Mouse (Mus musculus): ENCODE results near the gene Klhl11.

The Klhl11 gene

DNA sequence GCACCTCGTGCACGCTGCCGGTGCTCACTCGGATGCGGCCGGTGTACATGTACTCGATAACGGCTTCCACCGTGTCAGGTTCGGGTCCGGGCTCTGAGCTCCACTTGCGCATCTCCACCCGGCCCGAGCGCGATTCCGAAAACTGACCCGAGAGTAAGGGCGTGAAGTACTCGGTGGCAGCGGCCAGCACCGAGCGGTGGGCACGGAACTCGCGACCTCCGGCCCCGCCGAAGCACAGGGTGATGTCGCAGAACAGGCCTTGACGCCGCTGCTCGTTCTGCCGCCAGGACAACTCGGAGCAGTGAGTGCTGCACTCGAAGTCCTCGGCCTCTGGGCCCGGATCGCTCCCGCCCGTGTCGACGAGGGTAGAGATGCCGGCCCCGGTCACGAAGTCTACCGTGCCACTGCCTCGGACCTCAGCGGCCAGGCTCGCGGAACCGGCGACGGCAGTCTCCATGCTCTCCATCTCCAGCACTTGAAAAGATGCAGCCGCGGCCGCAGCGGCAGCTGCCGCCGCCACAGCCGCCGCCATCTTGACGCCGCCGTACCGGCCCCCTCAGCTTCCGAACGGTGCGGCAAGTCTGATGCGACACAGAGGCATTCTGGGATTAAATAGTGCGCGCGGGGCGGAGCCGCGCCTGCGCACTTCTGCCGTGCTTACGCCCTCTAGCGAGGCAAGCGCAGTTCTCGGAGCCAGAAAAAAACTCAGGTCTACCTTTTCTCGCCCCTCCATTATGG lies at the start of gene Klhl11:
Gene Klhl11, minus strand, starts transcription at position 545 of the 738 bp plus-strand sequence.
- peak; percentile 93 to 97 for DNase-seq (ENCODE audit: inconsistent age in 2 of 2, low spot score in 1 of 2)

DNA sequence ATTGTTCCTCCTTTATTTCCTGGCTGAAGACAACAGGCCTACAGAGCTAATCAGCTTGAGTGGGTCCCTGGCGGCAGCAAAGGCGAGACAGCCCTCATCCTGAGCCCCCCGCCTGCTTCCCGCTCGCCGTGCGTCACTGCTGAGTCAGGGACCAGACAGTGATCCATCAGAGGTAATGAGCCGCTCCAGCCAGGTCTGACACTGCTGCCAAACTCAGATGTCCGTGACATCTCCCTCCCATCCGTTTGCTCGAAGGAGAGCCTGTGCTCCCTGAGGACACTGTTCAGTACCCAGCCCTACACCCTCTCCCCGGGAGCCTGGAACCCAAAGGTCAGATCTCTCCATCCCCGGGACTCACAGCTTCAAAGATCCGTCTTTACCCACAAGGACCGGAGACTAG lies 48.3 kb upstream of the Klhl11 start:
- DNase-seq (ENCODE audit: inconsistent age in 2 of 2, low spot score in 1 of 2) = peak; percentile 93 to 95

- DNase-seq (ENCODE audit: inconsistent age in 2 of 2, low spot score in 1 of 2) = peak in 1 of 2 experiments; percentile 65
These were observed 46.6 kb upstream of the Klhl11 start for GRCm38 (mm10) chr11:100519188-100519587.

- peak in 1 of 2 experiments; percentile 77 for DNase-seq (ENCODE audit: inconsistent age in 2 of 2, low spot score in 1 of 2)
These were observed 45.6 kb upstream of the Klhl11 start for GRCm38 (mm10) chr11:100518188-100518591.

GRCm38 (mm10) chr11:100516291-100516690 lies 43.8 kb upstream of the Klhl11 start:
- peak; percentile 74 to 92 for DNase-seq (ENCODE audit: inconsistent age in 2 of 2, low spot score in 1 of 2)

DNA sequence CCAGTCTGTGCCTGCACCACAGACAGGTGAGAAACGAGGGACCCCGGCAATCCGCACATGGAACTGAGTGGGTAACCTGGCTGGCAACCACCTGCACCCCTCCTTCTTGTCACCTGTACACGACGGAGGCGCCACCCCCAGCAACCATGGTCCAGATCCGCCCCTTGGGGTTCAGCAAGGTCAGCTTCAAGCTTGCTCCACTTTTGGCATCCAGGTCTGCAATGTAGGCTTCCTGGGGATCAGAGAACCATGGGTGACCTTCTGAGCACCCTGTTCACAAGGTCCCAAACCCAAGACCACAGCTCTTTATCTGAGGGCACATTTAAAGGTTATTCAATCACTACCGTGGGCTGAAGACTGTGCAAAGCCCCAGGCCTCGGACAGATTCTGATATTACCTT lies 43.2 kb upstream of the Klhl11 start:
- peak in 1 of 2 experiments; percentile 81 for DNase-seq (ENCODE audit: inconsistent age in 2 of 2, low spot score in 1 of 2)

GRCm38 (mm10) chr11:100515061-100515460 lies 42.5 kb upstream of the Klhl11 start:
- peak; percentile 87 to 94 for DNase-seq (ENCODE audit: inconsistent age in 2 of 2, low spot score in 1 of 2)

DNA sequence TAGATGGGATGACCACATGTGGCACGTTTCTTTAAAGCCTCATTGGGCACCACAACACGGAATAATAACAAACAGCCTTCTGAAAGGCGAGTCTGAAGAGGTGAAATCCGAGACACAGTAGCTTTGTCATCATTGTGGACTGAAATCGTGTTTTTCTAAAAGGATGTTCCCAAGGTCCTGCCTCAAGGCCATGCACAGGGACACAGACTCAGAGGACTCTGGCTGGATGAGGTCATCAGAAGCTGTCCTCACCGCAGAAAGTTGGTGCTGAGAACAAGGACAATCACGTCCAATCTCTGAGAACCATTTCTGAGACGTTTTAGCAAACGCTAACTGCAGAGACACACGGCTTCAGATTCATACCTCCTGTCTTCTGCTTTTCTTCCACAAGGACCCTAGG lies 41.2 kb upstream of the Klhl11 start:
- peak; percentile 87 to 92 for DNase-seq (ENCODE audit: inconsistent age in 2 of 2, low spot score in 1 of 2)

DNA sequence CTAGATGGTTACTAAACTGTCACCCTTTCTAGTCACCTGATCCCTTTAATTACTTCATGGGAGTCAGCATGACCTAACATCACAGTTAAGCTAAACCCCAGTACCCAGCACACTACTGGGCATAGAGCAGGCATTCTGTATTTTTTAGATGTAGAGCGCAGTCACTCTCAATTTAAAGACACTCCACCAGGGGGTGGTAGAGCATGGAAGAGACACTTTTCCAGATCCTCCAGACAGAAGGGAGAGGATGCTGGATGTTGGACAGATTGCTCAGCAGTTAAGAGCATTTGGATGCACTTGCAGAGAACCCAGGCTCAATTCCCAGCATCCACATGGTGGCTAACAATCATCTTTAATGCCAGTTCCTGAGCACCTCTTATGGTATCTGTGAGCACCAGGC lies 39.8 kb upstream of the Klhl11 start:
- DNase-seq (ENCODE audit: inconsistent age in 2 of 2, low spot score in 1 of 2) = peak in 1 of 2 experiments; percentile 82

- DNase-seq (ENCODE audit: inconsistent age in 2 of 2, low spot score in 1 of 2) = no peak
These were observed 38.0 kb upstream of the Klhl11 start for GRCm38 (mm10) chr11:100510556-100510955.

- no peak for DNase-seq (ENCODE audit: inconsistent age in 2 of 2, low spot score in 1 of 2)
These were observed 33.5 kb upstream of the Klhl11 start for GRCm38 (mm10) chr11:100505997-100506396.

GRCm38 (mm10) chr11:100504990-100505660 lies 32.6 kb upstream of the Klhl11 start:
- DNase-seq (ENCODE audit: inconsistent age in 2 of 2, low spot score in 1 of 2) = peak in 1 of 2 experiments; percentile 60

GRCm38 (mm10) chr11:100501321-100501720 lies 28.8 kb upstream of the Klhl11 start:
- DNase-seq (ENCODE audit: inconsistent age in 2 of 2, low spot score in 1 of 2) = no peak

DNA sequence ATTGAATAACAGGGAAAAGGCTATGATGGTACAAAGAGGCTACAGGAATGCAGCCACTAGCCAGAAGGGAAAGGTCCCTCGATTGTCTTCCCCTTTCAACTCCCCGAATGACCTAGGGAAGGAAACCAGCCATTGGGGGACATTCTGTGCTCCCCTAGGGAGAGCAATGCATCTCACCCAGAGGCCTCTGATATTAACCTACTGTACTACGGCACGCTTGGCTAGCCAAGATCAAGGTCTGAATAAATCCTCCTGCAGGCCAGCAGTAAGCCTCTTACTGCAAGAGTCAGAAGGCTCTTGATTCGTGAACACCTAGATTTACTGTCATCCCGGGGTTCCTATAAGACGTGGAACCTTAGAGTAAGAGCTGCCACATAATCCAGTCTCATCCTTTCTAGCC lies 28.1 kb upstream of the Klhl11 start:
- DNase-seq (ENCODE audit: inconsistent age in 2 of 2, low spot score in 1 of 2) = no peak

GRCm38 (mm10) chr11:100500241-100500640 lies 27.7 kb upstream of the Klhl11 start:
- no peak for DNase-seq (ENCODE audit: inconsistent age in 2 of 2, low spot score in 1 of 2)

DNA sequence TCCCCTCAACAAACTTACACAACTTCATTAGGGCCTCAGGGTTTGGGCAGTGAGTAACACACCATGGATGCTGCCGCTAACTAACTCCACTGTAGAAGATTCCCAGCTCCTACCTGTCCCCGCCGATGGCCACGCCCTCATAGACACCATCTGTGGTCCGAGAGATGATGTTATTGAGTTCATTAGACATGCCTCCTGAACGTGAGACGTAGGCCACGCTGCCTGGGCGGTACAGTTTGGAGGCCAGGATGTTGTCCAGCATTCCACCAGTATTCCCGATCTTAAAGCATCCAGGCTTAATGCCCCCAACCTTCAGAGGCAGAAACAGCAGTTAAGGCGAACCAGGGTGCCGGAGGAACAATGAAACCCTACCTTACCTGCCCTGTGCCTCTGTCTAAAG lies 21.2 kb upstream of the Klhl11 start:
- no peak for DNase-seq (ENCODE audit: inconsistent age in 2 of 2, low spot score in 1 of 2)

GRCm38 (mm10) chr11:100490951-100491350 lies 18.4 kb upstream of the Klhl11 start:
- no peak for DNase-seq (ENCODE audit: inconsistent age in 2 of 2, low spot score in 1 of 2)

DNA sequence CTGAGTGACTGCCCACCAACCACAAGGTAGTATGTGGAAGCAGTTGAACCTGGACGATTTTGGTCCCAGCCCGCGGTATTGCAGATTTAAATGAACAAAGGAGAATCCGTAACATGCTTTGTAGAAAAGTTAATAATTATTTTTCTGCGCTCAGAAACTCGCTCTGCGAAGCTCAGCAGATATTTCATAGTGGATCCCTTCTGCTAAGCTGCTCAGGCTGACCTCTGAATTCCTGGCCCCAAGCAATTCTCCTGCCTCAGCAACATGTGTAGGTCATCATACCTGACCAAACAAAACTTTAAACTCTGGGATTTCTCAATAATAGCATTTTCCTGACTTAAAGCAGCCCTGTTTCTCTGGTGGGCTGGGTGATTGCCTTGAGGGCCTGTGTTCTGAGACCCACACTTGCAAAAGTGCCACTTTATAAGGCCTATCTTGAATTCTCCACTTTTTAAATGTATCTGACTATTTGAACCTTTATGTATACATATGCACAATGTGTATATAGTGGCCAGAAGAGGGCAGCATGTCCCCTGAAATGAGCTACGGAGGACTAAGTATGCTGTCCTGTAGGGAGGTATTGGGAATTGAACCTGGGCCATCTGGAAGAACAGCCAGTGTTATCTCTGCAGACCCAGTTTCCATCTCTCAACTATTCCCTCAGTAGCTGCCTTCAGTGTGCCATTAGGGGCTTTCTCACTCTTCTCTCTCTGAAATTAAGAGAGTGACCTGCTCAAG lies 13.4 kb upstream of the Klhl11 start:
- DNase-seq (ENCODE audit: inconsistent age in 2 of 2, low spot score in 1 of 2) = peak in 1 of 2 experiments; percentile 58

DNA sequence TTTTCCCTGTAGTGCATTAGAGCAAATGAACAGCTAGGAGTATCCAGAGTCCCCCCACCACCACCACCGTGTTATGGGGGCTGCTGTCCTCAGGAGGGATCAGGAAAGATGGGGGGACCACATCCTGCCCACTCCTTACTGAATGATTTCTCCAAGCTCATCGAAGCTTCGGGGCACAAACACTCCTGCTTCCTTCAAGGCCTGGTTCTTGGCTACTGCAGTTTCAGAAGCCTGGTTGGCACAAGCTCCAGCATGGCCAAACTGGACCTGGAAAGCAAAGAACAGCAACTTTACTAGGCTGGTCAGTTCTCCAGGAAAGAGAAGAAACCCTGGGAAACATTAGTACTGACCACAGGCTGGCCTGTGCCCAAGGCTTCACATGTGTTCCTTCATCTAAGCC lies 11.9 kb upstream of the Klhl11 start:
- DNase-seq (ENCODE audit: inconsistent age in 2 of 2, low spot score in 1 of 2) = peak in 1 of 2 experiments; percentile 59

- DNase-seq (ENCODE audit: inconsistent age in 2 of 2, low spot score in 1 of 2) = peak in 1 of 2 experiments; percentile 60
These were observed 6.6 kb upstream of the Klhl11 start for GRCm38 (mm10) chr11:100479152-100479551.

GRCm38 (mm10) chr11:100476281-100476680 lies 3.7 kb upstream of the Klhl11 start:
- no peak for DNase-seq (ENCODE audit: inconsistent age in 2 of 2, low spot score in 1 of 2)

GRCm38 (mm10) chr11:100472935-100473295 lies 374 bp upstream of the Klhl11 start:
- no peak for DNase-seq (ENCODE audit: inconsistent age in 2 of 2, low spot score in 1 of 2)
